Mouse (Mus musculus): ENCODE results near the gene Foxn3.

Gene Foxn3

GRCm38 (mm10) chr12:99522882-99523281 lies 40.5 kb downstream of the Foxn3 start:
- peak; percentile 2 for DNase-seq

- no peak for DNase-seq
These were observed 43.5 kb downstream of the Foxn3 start for GRCm38 (mm10) chr12:99519862-99520261.

- DNase-seq: peak; percentile 26
These were observed 44.2 kb downstream of the Foxn3 start for GRCm38 (mm10) chr12:99519191-99519614.

GRCm38 (mm10) chr12:99518640-99519039 lies 44.7 kb downstream of the Foxn3 start:
- DNase-seq: no peak

GRCm38 (mm10) chr12:99518126-99518525 lies 45.3 kb downstream of the Foxn3 start:
- DNase-seq: no peak

GRCm38 (mm10) chr12:99517296-99517695 lies 46.1 kb downstream of the Foxn3 start:
- no peak for DNase-seq

- no peak for DNase-seq
These were observed 47.9 kb downstream of the Foxn3 start for GRCm38 (mm10) chr12:99515481-99515880.

GRCm38 (mm10) chr12:99511644-99512043 lies 51.7 kb downstream of the Foxn3 start:
- DNase-seq: no peak

GRCm38 (mm10) chr12:99510759-99511158 lies 52.6 kb downstream of the Foxn3 start:
- DNase-seq: no peak

- DNase-seq: no peak
These were observed 61.2 kb downstream of the Foxn3 start for GRCm38 (mm10) chr12:99502225-99502624.

GRCm38 (mm10) chr12:99498978-99499694 lies 64.2 kb downstream of the Foxn3 start:
- DNase-seq: no peak

- DNase-seq: no peak
These were observed 65.0 kb downstream of the Foxn3 start for GRCm38 (mm10) chr12:99498189-99498977.

- no peak for DNase-seq
These were observed 66.4 kb downstream of the Foxn3 start for GRCm38 (mm10) chr12:99496945-99497344.

GRCm38 (mm10) chr12:99490216-99490615 lies 73.2 kb downstream of the Foxn3 start:
- peak; percentile 26 for DNase-seq

- no peak for DNase-seq
These were observed 74.3 kb downstream of the Foxn3 start for GRCm38 (mm10) chr12:99489001-99489592.

- no peak for DNase-seq
These were observed 83.0 kb downstream of the Foxn3 start for GRCm38 (mm10) chr12:99480372-99480771.

GRCm38 (mm10) chr12:99474176-99474575 lies 89.2 kb downstream of the Foxn3 start:
- DNase-seq: no peak

- DNase-seq: no peak
These were observed 89.8 kb downstream of the Foxn3 start for GRCm38 (mm10) chr12:99473406-99474133.

- no peak for DNase-seq
These were observed 92.0 kb downstream of the Foxn3 start for GRCm38 (mm10) chr12:99471431-99471830.

GRCm38 (mm10) chr12:99467884-99468311 lies 95.5 kb downstream of the Foxn3 start:
- DNase-seq: peak; percentile 25

- DNase-seq: no peak
These were observed 96.0 kb downstream of the Foxn3 start for GRCm38 (mm10) chr12:99467256-99467883.

GRCm38 (mm10) chr12:99466426-99466825 lies 97.0 kb downstream of the Foxn3 start:
- no peak for DNase-seq
